Comparison of ENCODE assay signal across 27 mouse cellular contexts in genomic region chr16:67608499-67608898, GRCm38 (mm10). TPM values are rescaled to one million over a fixed set of nuclear protein-coding genes. Genes with fewer than 3 reads are reported as not detected.
"Had no signal": no experiment of that assay in that cellular context is flagged by ENCODE, and none has a peak within 500 bp of the region (broad histone marks: within the 10 kb centered on the region; RNA-seq: fewer than 3 reads in every experiment).

No protein-coding gene starts in this region.

- H3K27me3 ChIP-seq: heart, embryonic 13.5 days; heart, embryonic 15.5 days; hindbrain, embryonic 13.5 days; hindbrain, embryonic 15.5 days; limb, embryonic 13.5 days; limb, embryonic 15.5 days; liver, embryonic 12.5 days had no signal

- ATAC-seq: hindbrain, postnatal 0 days; intestine, embryonic 16.5 days; liver, embryonic 12.5 days had no signal

- H3K4me2 ChIP-seq: heart, embryonic 11.5 days; heart, embryonic 13.5 days; heart, embryonic 15.5 days; hindbrain, embryonic 13.5 days; hindbrain, embryonic 15.5 days; limb, embryonic 13.5 days; limb, embryonic 15.5 days; liver, embryonic 12.5 days had no signal

- H3K4me3 ChIP-seq: heart, adult 2 months; heart, embryonic 13.5 days; heart, embryonic 15.5 days; hindbrain, embryonic 13.5 days; hindbrain, embryonic 15.5 days; limb, embryonic 13.5 days; limb, embryonic 15.5 days; liver, embryonic 12.5 days had no signal

- H3K9ac ChIP-seq: heart, embryonic 13.5 days; heart, embryonic 15.5 days; hindbrain, embryonic 13.5 days; hindbrain, embryonic 15.5 days; limb, embryonic 13.5 days; limb, embryonic 15.5 days; liver, embryonic 12.5 days; liver, embryonic 14.5 days had no signal

- H3K36me3 ChIP-seq: heart, embryonic 13.5 days; heart, embryonic 15.5 days; hindbrain, embryonic 13.5 days; hindbrain, embryonic 15.5 days; limb, embryonic 13.5 days; limb, embryonic 15.5 days; liver, embryonic 12.5 days had no signal

- DNase-seq: gastrocnemius, postnatal 14 days; gastrocnemius, postnatal 36 days; heart, adult 11 months; heart, adult 2 months; heart, postnatal 14 days; heart, postnatal 36 days; kidney, adult 11 months; kidney, adult 2 months; kidney, postnatal 10 days; kidney, postnatal 36 days; layer of hippocampus, postnatal 36 days; left cerebral cortex, postnatal 4 days had no signal

- H3K27ac ChIP-seq: heart, adult 2 months; heart, embryonic 13.5 days; heart, embryonic 15.5 days; hindbrain, embryonic 13.5 days; hindbrain, embryonic 15.5 days; hindbrain, postnatal 0 days; limb, embryonic 13.5 days; limb, embryonic 15.5 days; liver, embryonic 12.5 days; liver, embryonic 14.5 days had no signal

- H3K4me1 ChIP-seq: heart, embryonic 13.5 days; heart, embryonic 15.5 days; liver, embryonic 12.5 days had no signal

- H3K9me3 ChIP-seq: heart, embryonic 13.5 days; heart, embryonic 15.5 days; hindbrain, embryonic 13.5 days; hindbrain, embryonic 15.5 days; limb, embryonic 13.5 days; limb, embryonic 15.5 days; liver, embryonic 12.5 days had no signal

RNA-seq across cellular contexts. Expression of gene Cadm2, which starts 12.2 kb away (rescaled TPM):
- total RNA-seq: hematopoietic stem cell, adult 5-6 weeks had no signal
- polyA plus RNA-seq: heart, postnatal 0 days; kidney, embryonic 16.5 days; liver, embryonic 16.5 days had no signal
